Mouse (Mus musculus) 416B (cell line): ENCODE data around the gene Sdk2.

Source experiments
- DNase-seq: peaks from one replicate; pipeline ENCODE4 v3.0.0; 2011; ENCODE audit warnings: low read depth

Gene Sdk2

DNA sequence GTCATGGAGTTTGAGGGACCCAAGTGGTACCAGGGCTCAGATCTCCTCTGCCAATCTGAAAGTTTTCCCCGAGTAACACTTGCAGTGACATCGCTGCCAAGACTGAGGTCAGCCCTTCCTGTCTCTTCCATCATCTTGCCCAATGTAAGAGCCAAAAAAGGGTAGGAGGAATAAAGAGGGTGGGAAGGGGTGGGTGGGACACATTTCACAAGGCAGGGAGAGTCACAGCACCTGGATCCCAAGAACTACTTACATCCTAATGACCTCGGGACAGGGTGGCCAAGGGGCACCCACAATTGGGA, 329.3 kb downstream of the Sdk2 start:
- no peak for DNase-seq

- no peak for DNase-seq
Observed at GRCm38 (mm10) chr11:113736848-113737552, 329.8 kb downstream of the Sdk2 start.

DNA sequence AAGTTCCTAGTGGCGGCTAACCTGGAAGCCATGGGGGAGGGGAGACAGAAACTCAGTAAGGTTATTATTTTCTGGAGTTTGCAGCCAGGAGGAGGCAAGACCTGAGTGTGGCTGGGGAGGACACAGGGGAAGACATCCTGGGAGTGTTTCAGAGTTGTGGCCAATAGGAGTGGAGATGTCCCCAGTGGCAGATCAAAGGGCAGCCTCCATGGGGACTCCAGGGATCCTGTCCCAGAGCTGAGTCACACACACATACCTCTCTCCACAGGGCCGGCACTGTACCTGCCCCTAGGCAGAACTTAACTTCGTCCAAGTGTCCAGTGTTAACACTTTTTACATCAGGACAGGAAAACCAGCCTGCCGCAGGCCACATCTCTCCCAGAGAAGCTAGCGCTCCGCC, 331.7 kb downstream of the Sdk2 start:
- no peak for DNase-seq

DNA sequence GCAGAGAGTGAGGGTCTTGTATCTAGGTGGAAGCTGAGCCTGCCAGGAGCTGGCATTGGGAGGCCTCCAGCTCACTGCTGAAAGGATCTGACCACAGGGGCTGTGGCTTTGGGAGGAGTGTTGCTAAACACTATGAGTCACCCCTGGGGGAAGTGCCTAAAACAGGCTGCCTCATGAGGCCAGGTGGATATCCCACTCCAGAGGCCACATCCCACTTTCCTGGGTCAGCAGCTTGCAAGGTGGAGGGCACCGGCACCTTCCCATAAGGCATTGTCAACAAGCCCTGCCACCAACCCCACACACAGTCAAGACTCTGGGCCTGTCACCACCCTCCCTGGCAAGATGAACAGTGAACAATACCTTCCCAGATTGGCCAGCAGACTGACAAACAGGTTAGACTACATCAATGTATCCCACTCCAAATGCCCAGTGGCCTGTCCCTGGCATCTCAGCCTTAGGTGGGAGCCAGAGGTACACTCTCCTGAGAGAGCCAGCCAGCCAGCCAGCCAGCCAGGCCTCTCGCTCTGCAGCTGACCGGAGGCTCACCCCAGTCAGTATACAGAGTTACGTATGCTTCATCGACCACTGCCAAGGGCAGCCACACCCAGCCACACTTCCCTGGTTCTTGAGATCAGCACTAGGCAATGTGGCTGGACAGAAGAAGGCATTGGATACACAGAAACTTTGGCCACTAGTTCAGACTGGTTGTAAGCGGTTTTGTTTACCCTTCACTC, 333.0 kb downstream of the Sdk2 start:
- DNase-seq = peak; percentile 86

- DNase-seq = peak; percentile 17
Observed at GRCm38 (mm10) chr11:113731945-113732612, 334.8 kb downstream of the Sdk2 start.

- no peak for DNase-seq
Observed at GRCm38 (mm10) chr11:113730879-113731278, 336.0 kb downstream of the Sdk2 start.

- DNase-seq = peak; percentile 49
Observed at GRCm38 (mm10) chr11:113729917-113730316, 336.9 kb downstream of the Sdk2 start.

DNA sequence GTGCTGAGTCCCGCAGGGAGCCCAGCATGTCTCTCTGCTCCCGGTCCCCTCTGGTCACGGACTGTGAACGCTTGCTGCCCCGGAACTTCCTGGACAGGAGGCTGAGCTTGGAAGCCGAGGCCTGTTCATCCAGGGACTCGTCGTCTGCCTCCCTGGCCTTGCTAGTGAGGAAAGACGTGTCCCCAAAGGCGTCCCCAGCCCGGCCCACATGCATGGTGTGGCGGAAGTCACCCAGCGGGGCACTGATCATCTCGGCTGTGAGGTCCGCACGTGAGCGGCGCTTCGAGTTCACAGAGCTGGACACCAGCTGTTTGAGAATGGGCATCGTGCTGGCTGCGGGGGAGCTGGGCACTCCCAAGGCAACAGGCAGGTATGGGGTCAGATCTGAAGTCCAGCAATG, 337.6 kb downstream of the Sdk2 start:
- DNase-seq = no peak

DNA sequence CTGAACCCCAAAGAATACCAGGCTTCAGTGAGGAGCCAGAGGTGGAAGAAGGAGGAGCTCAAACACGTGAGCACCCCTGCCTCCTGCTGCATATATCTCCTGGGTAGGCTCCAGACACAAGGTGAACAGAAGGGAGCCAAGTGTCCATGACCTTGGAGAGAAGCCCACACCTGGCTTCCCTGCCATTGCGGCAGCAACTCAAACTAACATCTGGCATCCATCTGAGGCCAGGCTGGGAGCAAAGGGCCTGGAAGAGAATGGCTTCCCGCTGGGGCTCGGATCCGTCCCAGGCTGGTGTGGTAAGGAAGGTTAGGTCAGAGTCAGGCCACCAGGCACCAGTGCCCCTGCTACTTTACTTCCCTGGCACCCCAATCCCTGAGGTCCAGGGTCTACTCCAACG, 338.9 kb downstream of the Sdk2 start:
- no peak for DNase-seq

DNA sequence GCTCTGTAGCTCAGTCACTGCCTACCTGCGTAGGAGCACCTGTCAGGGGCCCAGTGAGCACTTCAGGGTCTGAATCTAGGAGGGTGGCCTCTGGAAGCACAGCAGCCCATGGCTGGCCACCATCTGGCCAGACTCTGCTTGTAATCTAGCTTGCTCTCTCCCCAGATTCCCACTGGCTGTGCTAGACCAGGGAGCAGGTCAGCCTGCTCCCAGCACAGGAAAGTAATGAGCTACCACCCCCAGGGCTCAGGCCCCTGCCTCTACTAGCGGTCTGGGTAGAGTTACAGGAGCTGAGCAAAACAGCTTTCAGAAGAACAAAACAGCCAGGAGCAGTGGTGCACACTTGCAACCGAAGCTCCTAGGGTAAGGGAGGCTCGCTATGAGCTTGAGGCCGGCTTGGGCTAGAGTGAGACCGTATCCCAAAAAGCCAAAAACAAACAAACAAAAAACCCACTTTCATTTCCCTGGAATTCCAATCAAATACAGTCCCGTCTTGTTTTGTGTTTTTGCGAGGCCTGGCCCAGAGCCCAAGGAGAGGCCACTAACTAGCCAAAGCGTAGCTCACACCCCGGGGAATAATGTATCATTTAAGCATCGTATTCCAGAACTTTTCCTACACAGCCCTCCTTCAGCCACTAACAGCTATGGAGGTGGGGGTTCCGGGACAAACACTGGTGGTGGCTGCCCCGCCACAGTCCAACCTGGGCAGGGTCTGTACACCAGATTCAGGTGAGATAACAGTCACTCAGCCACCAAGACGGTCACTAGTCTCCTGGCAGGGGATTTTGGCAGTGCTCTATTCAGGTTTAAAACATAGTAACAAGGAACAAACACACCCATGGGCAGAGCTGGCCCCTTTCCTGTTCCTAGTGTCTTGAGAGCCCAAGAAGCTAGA, 339.6 kb downstream of the Sdk2 start:
- no peak for DNase-seq
